Mouse (Mus musculus) heart, embryonic 11.5 days (tissue): ENCODE data around the gene Zic1. TPM values are rescaled to one million over a fixed set of nuclear protein-coding genes. Genes with fewer than 3 reads are reported as not detected.

Source experiments
- ATAC-seq: fragments of 200-750 bp; cut with Nextera tagmentation; replicated peaks from 2 replicates; pipeline ENCODE4 v1.8.0; 2017; ENCODE audit warnings: moderate library complexity; ENCODE audit not compliant: insufficient number of reproducible peaks, low FRiP score, low TSS enrichment
- H3K27ac ChIP-seq: fragments of 300-500 bp; sonication (generic); 2 replicates; pipeline ENCODE4 v1.5.1; 2014; ENCODE audit warnings: mild to moderate bottlenecking, low read depth, low read length
- H3K27me3 ChIP-seq: fragments of 300-500 bp; sonication (generic); 2 replicates; pipeline ENCODE4 v1.6.1; 2014; ENCODE audit warnings: mild to moderate bottlenecking, low read length, mixed read lengths; ENCODE audit not compliant: control insufficient read depth, insufficient read depth
- H3K36me3 ChIP-seq: fragments of 300-500 bp; sonication (generic); 2 replicates; pipeline ENCODE4 v1.6.1; 2014; ENCODE audit warnings: mild to moderate bottlenecking, low read length, moderate library complexity, mixed read lengths; ENCODE audit not compliant: control insufficient read depth, insufficient read depth
- H3K4me1 ChIP-seq: fragments of 300-500 bp; sonication (generic); 2 replicates; pipeline ENCODE4 v1.6.1; 2014; ENCODE audit warnings: low read length; ENCODE audit not compliant: control insufficient read depth, insufficient read depth
- H3K4me2 ChIP-seq: fragments of 300-500 bp; sonication (generic); 2 replicates; pipeline ENCODE4 v1.6.1; 2014; ENCODE audit warnings: mild to moderate bottlenecking, moderate library complexity
- H3K4me3 ChIP-seq: fragments of 300-500 bp; sonication (generic); 2 replicates; pipeline ENCODE4 v1.5.1; 2014; ENCODE audit warnings: low read depth, low read length
- H3K9ac ChIP-seq: fragments of 300-500 bp; sonication (generic); 2 replicates; pipeline ENCODE4 v1.6.1; 2014; ENCODE audit warnings: mild to moderate bottlenecking, low read depth, low read length, moderate library complexity
- H3K9me3 ChIP-seq: fragments of 300-500 bp; sonication (generic); replicated peaks from 2 replicates; pipeline ENCODE4 v1.6.1; 2016; ENCODE audit warnings: low read length; ENCODE audit not compliant: control insufficient read depth
- WGBS: fragments of 180-500 bp; shearing (Covaris S2); extraction: QIAGEN DNeasy Blood & Tissue Kit; methylation state at CpG from one replicate; pipeline ENCODE4 v1.1.7; 2014; ENCODE audit not compliant: insufficient replicate concordance; 5-methylcytosine and 5-hydroxymethylcytosine counted together
- polyA plus RNA-seq: library from polyadenylated mRNA; unstranded; fragments of >200 nt; fragmentation: Nextera tagmentation; extraction: Ambion mirVana; gene quantifications from 2 replicates; pipeline ENCODE4 v1.2.1, GENCODE M21; 2014

Zic1 gene
- polyA plus RNA-seq, 1 experiment from 2014 or later = 0.07 TPM

- Histone ChIP-seq H3K27ac (no peak overlapping the region), H3K4me2 (peak overlapping the region; percentile 57), H3K27me3 (peaks cover 80% of the 10 kb centered on the region), H3K4me1 (peaks cover 3% of the 10 kb centered on the region; the same call in 1 of the 2 replicates), H3K9me3 (no peaks in the 10 kb centered on the region), H3K36me3 (no peaks in the 10 kb centered on the region), H3K4me3 (peak overlapping the region; percentile 41; the same call in 1 of the 2 replicates), H3K9ac (no peak overlapping the region)
- ATAC-seq = 0 out of 2 replicates have a peak, but pooled peaks have one; percentile 27
- WGBS = 1% methylated on average over 35 of the region's 35 CpGs
These were observed 4.4 kb downstream of the Zic1 start for GRCm38 (mm10) chr9:91361033-91361855.

GRCm38 (mm10) chr9:91360151-91361032, 5.2 kb downstream of the Zic1 start:
- Histone ChIP-seq H3K27me3 (peaks cover 83% of the 10 kb centered on the region), H3K4me3 (no peak overlapping the region), H3K9me3 (no peaks in the 10 kb centered on the region), H3K4me1 (peaks cover 3% of the 10 kb centered on the region; the same call in 1 of the 2 replicates), H3K9ac (no peak overlapping the region), H3K4me2 (no peak overlapping the region), H3K36me3 (no peaks in the 10 kb centered on the region), H3K27ac (no peak overlapping the region)
- no peak for ATAC-seq
- 5% methylated on average over 21 of the region's 21 CpGs for WGBS

GRCm38 (mm10) chr9:91358851-91359687, 6.5 kb downstream of the Zic1 start:
- peaks cover 84% of the 10 kb centered on the region for H3K27me3 ChIP-seq
- no peak overlapping the region for H3K4me3 ChIP-seq
- no peaks in the 10 kb centered on the region for H3K36me3 ChIP-seq
- no peak overlapping the region for H3K4me2 ChIP-seq
- 12% methylated on average over 10 of the region's 10 CpGs for WGBS
- peaks cover 3% of the 10 kb centered on the region; the same call in 1 of the 2 replicates for H3K4me1 ChIP-seq
- no peaks in the 10 kb centered on the region for H3K9me3 ChIP-seq
- H3K9ac ChIP-seq = no peak overlapping the region
- no peak for ATAC-seq
- no peak overlapping the region for H3K27ac ChIP-seq

GRCm38 (mm10) chr9:91357321-91357720, 8.3 kb downstream of the Zic1 start:
- no peak for ATAC-seq
- Histone ChIP-seq H3K9ac (no peak overlapping the region), H3K27me3 (peaks cover 84% of the 10 kb centered on the region), H3K36me3 (no peaks in the 10 kb centered on the region), H3K4me1 (peaks cover 3% of the 10 kb centered on the region; the same call in 1 of the 2 replicates), H3K27ac (no peak overlapping the region), H3K4me3 (no peak overlapping the region), H3K9me3 (no peaks in the 10 kb centered on the region), H3K4me2 (no peak overlapping the region)
- 9% methylated on average over 3 of the region's 3 CpGs for WGBS

- no peaks in the 10 kb centered on the region for H3K36me3 ChIP-seq
- no peak overlapping the region for H3K27ac ChIP-seq
- WGBS = 19% methylated on average over 4 of the region's 4 CpGs
- peaks cover 82% of the 10 kb centered on the region for H3K27me3 ChIP-seq
- H3K4me3 ChIP-seq = no peak overlapping the region
- no peak overlapping the region for H3K9ac ChIP-seq
- no peaks in the 10 kb centered on the region for H3K9me3 ChIP-seq
- ATAC-seq = no peak
- H3K4me2 ChIP-seq = no peak overlapping the region
- no peaks in the 10 kb centered on the region for H3K4me1 ChIP-seq
These were observed 9.3 kb downstream of the Zic1 start for GRCm38 (mm10) chr9:91356353-91356740.

- Histone ChIP-seq H3K9ac (no peak overlapping the region), H3K4me3 (peak overlapping the region; percentile 25), H3K4me1 (no peaks in the 10 kb centered on the region), H3K27ac (no peak overlapping the region), H3K36me3 (no peaks in the 10 kb centered on the region), H3K9me3 (no peaks in the 10 kb centered on the region), H3K4me2 (peak overlapping the region; percentile 50), H3K27me3 (peaks cover 83% of the 10 kb centered on the region)
- no peak for ATAC-seq
- WGBS = under 1% methylated on average over 32 of the region's 35 CpGs
These were observed 9.8 kb downstream of the Zic1 start for GRCm38 (mm10) chr9:91355629-91356352.

GRCm38 (mm10) chr9:91355270-91355589, 10.4 kb downstream of the Zic1 start:
- Histone ChIP-seq H3K4me3 (peak overlapping the region; percentile 25), H3K4me2 (peak overlapping the region; percentile 50), H3K9ac (no peak overlapping the region), H3K4me1 (no peaks in the 10 kb centered on the region), H3K9me3 (no peaks in the 10 kb centered on the region), H3K27me3 (peaks cover 85% of the 10 kb centered on the region), H3K27ac (no peak overlapping the region), H3K36me3 (no peaks in the 10 kb centered on the region)
- no peak for ATAC-seq
- WGBS = under 1% methylated on average over 7 of the region's 7 CpGs
